Mouse (Mus musculus): ENCODE results near the gene Bend4.

DNA sequence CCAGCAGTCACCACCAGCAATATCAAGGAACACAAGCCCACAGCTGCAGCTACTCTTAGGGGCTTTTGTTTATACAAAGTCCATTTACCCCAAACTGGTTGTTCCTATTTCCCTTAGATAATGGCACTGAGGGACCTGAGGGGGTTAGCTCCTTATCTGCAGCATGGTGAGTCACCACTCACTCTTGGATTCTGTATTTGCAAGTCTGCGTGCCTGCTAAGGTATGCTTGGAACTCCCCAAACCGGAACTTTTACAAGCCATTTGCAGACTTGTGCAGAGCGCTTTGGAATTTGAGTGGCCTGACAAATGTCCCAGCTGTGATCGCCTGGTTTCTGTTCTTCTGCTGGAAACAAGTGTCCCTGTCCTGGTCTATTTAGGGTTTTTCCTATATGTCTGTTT, 17.7 kb downstream of the Bend4 start:
- no peak for TF ChIP-seq CTCF (IDR thresholded peaks at IDR 0.05; ENCODE audit: low read depth, low read length)
- TF ChIP-seq POLR2A (IDR thresholded peaks at IDR 0.05; ENCODE audit: extremely low read depth, insufficient read depth, low read length): no peak
